9 mouse cellular contexts compared by ENCODE assay signal in genomic region chr10:41520410-41520673, GRCm38 (mm10). TPM values are rescaled to one million over a fixed set of nuclear protein-coding genes. Genes with fewer than 3 reads are reported as not detected.
DNase-seq lines count a peak whose midpoint lies in the region; ATAC-seq and TF ChIP-seq lines count a peak whose summit lies in the region.
"Had no signal": no experiment of that assay in that cellular context is flagged by ENCODE, and none has a peak within 500 bp of the region (broad histone marks: within the 10 kb centered on the region; RNA-seq: fewer than 3 reads in every experiment).

No protein-coding gene starts in this region.

- TF ChIP-seq CTCF in bone marrow macrophage, adult 2 months (IDR thresholded peaks at IDR 0.05; ENCODE audit: low read depth, low read length), result no peak

- H3K36me3 ChIP-seq in kidney, embryonic 14.5 days (ENCODE audit: control insufficient read depth, insufficient read depth, low read length), result peaks cover 20% of the 10 kb centered on the region
- peaks cover 13% of the 10 kb centered on the region; the same call in 1 of the 2 replicates for H3K36me3 ChIP-seq in hindbrain, embryonic 14.5 days (replicated peaks; ENCODE audit: control insufficient read depth, insufficient read depth)
- peaks cover 5% of the 10 kb centered on the region; the same call in 1 of the 2 replicates for H3K36me3 ChIP-seq in midbrain, embryonic 14.5 days (ENCODE audit: control insufficient read depth, insufficient read depth, low read length)

- H3K4me1 ChIP-seq in kidney, embryonic 14.5 days (ENCODE audit: control insufficient read depth, insufficient read depth, low read length), result peaks cover 16% of the 10 kb centered on the region
- H3K4me1 ChIP-seq in bone marrow macrophage, adult 2 months (ENCODE audit: control insufficient read depth, insufficient read depth, low read length), result peaks cover 34% of the 10 kb centered on the region
- H3K4me1 ChIP-seq in hindbrain, embryonic 14.5 days (replicated peaks; ENCODE audit: control insufficient read depth, insufficient read depth, low read length), result peaks cover 19% of the 10 kb centered on the region
- H3K4me1 ChIP-seq in midbrain, embryonic 14.5 days (ENCODE audit: control insufficient read depth, insufficient read depth, low read length), result peaks cover 27% of the 10 kb centered on the region

- ATAC-seq in kidney, embryonic 14.5 days (ENCODE audit: low FRiP score, low TSS enrichment), result no peak
- ATAC-seq in hindbrain, embryonic 14.5 days (ENCODE audit: low FRiP score), result no peak
- no peak for ATAC-seq in midbrain, embryonic 14.5 days (ENCODE audit: low FRiP score, low TSS enrichment)

- H3K27ac ChIP-seq in kidney, embryonic 14.5 days (ENCODE audit: low read depth, low read length), result no peak overlapping the region
- H3K27ac ChIP-seq in bone marrow macrophage, adult 2 months (ENCODE audit: insufficient read depth, low read depth, low read length), result peak overlapping the region; percentile 92; the same call in 1 of the 2 replicates
- H3K27ac ChIP-seq in hindbrain, embryonic 14.5 days, result no peak overlapping the region
- no peak overlapping the region for H3K27ac ChIP-seq in midbrain, embryonic 14.5 days (replicated peaks; ENCODE audit: low read depth, low read length)

- H3K9me3 ChIP-seq in kidney, embryonic 14.5 days (ENCODE audit: control insufficient read depth, low read length), result no peaks in the 10 kb centered on the region
- no peaks in the 10 kb centered on the region for H3K9me3 ChIP-seq in hindbrain, embryonic 14.5 days (ENCODE audit: control insufficient read depth, low read length)
- no peaks in the 10 kb centered on the region for H3K9me3 ChIP-seq in midbrain, embryonic 14.5 days (ENCODE audit: control insufficient read depth, low read length)

- H3K27me3 ChIP-seq in kidney, embryonic 14.5 days (ENCODE audit: control insufficient read depth, insufficient read depth, low read length), result no peaks in the 10 kb centered on the region
- no peaks in the 10 kb centered on the region for H3K27me3 ChIP-seq in hindbrain, embryonic 14.5 days (ENCODE audit: control insufficient read depth, insufficient read depth, low read length)
- no peaks in the 10 kb centered on the region for H3K27me3 ChIP-seq in midbrain, embryonic 14.5 days (ENCODE audit: control insufficient read depth, insufficient read depth, low read length)
- H3K27me3 ChIP-seq: Patski had no signal

- H3K4me3 ChIP-seq in kidney, embryonic 14.5 days (ENCODE audit: low read length), result peak overlapping the region; percentile 74
- H3K4me3 ChIP-seq in bone marrow macrophage, adult 2 months (ENCODE audit: insufficient read depth, low read length), result peak overlapping the region; percentile 86
- H3K4me3 ChIP-seq in hindbrain, embryonic 14.5 days (replicated peaks; ENCODE audit: low read length), result peak overlapping the region; percentile 94
- H3K4me3 ChIP-seq in midbrain, embryonic 14.5 days (replicated peaks; ENCODE audit: low read depth, low read length), result peak overlapping the region; percentile 90

- H3K4me2 ChIP-seq in kidney, embryonic 14.5 days (replicated peaks; ENCODE audit: low read depth, low read length), result peak overlapping the region; percentile 73
- peak overlapping the region; percentile 81 for H3K4me2 ChIP-seq in hindbrain, embryonic 14.5 days (replicated peaks)
- H3K4me2 ChIP-seq in midbrain, embryonic 14.5 days (ENCODE audit: low read length), result peak overlapping the region; percentile 93

- TF ChIP-seq POLR2A in bone marrow macrophage, adult 2 months (IDR thresholded peaks at IDR 0.05; ENCODE audit: borderline replicate concordance, low read depth, low read length), result no peak

- WGBS in kidney, embryonic 14.5 days, result 2% methylated on average over 5 of the region's 5 CpGs
- WGBS in hindbrain, embryonic 14.5 days, result 5% methylated on average over 5 of the region's 5 CpGs
- 6% methylated on average over 5 of the region's 5 CpGs for WGBS in midbrain, embryonic 14.5 days

- no peak for DNase-seq in kidney, adult 18-20 months
- DNase-seq in hindbrain, embryonic 14.5 days (ENCODE audit: low spot score), result no peak
- DNase-seq in midbrain, embryonic 14.5 days, result no peak
- no peak for DNase-seq in embryo, embryonic 11 days
- DNase-seq in gastrocnemius, postnatal 25 days, result no peak
- no peak for DNase-seq in B cell, adult 2 months

- H3K9ac ChIP-seq in kidney, embryonic 14.5 days (ENCODE audit: low read depth, low read length), result peak overlapping the region; percentile 92
- peak overlapping the region; percentile 87 for H3K9ac ChIP-seq in hindbrain, embryonic 14.5 days
- H3K9ac ChIP-seq in midbrain, embryonic 14.5 days (replicated peaks; ENCODE audit: low read length), result peak overlapping the region; percentile 64; the same call in 1 of the 2 replicates

RNA-seq across cellular contexts. Expression of gene Cd164, which starts 1.1 kb away (rescaled TPM):
- 134 and 221 TPM in 2 replicates for polyA plus RNA-seq in kidney, embryonic 14.5 days (2014; fragmentation: Nextera tagmentation; extraction: Ambion mirVana)
- polyA plus RNA-seq in bone marrow macrophage, adult 2 months (2012; ENCODE audit: insufficient read depth, insufficient read length, missing spikeins), result 54.0 and 57.3 TPM in 2 replicates
- polyA plus RNA-seq in hindbrain, embryonic 14.5 days (2014; fragmentation: Nextera tagmentation; extraction: Ambion mirVana), result 68.4 and 75.7 TPM in 2 replicates
- 34.9 and 63.8 TPM in 2 replicates for polyA plus RNA-seq in midbrain, embryonic 14.5 days (2014; fragmentation: Nextera tagmentation; extraction: Ambion mirVana)
- total RNA-seq in gastrocnemius, postnatal 25 days (2021), result 100 to 1,000 TPM; 114 to 119 TPM

RNA-seq across cellular contexts. Expression of gene Ppil6, which starts 30.1 kb away (rescaled TPM):
- polyA plus RNA-seq in kidney, embryonic 14.5 days (2014; fragmentation: Nextera tagmentation; extraction: Ambion mirVana), result 1.2 and 3.1 TPM in 2 replicates
- not detected in 2 replicates for polyA plus RNA-seq in bone marrow macrophage, adult 2 months (2012; ENCODE audit: insufficient read depth, insufficient read length, missing spikeins)
- polyA plus RNA-seq in hindbrain, embryonic 14.5 days (2014; fragmentation: Nextera tagmentation; extraction: Ambion mirVana), result 2.3 and 6.1 TPM in 2 replicates
- 1.3 and 1.7 TPM in 2 replicates for polyA plus RNA-seq in midbrain, embryonic 14.5 days (2014; fragmentation: Nextera tagmentation; extraction: Ambion mirVana)
- total RNA-seq in gastrocnemius, postnatal 25 days (2021), result not detected

RNA-seq across cellular contexts. Expression of gene Smpd2, which starts 30.2 kb away (rescaled TPM):
- polyA plus RNA-seq in kidney, embryonic 14.5 days (2014; fragmentation: Nextera tagmentation; extraction: Ambion mirVana), result 53.8 and 59.2 TPM in 2 replicates
- polyA plus RNA-seq in bone marrow macrophage, adult 2 months (2012; ENCODE audit: insufficient read depth, insufficient read length, missing spikeins), result 15.2 and 15.8 TPM in 2 replicates
- 36.3 and 37.9 TPM in 2 replicates for polyA plus RNA-seq in hindbrain, embryonic 14.5 days (2014; fragmentation: Nextera tagmentation; extraction: Ambion mirVana)
- polyA plus RNA-seq in midbrain, embryonic 14.5 days (2014; fragmentation: Nextera tagmentation; extraction: Ambion mirVana), result 35.5 and 36.1 TPM in 2 replicates
- total RNA-seq in gastrocnemius, postnatal 25 days (2021), result 10 to 100 TPM in 1 of 2 experiments, 1 to 10 TPM in 1; 9.5 to 12.0 TPM

RNA-seq across cellular contexts. Expression of gene Mical1, which starts 44.2 kb away (rescaled TPM):
- polyA plus RNA-seq in kidney, embryonic 14.5 days (2014; fragmentation: Nextera tagmentation; extraction: Ambion mirVana), result 22.8 and 33.6 TPM in 2 replicates
- 44.8 and 55.9 TPM in 2 replicates for polyA plus RNA-seq in bone marrow macrophage, adult 2 months (2012; ENCODE audit: insufficient read depth, insufficient read length, missing spikeins)
- 20.6 and 22.8 TPM in 2 replicates for polyA plus RNA-seq in hindbrain, embryonic 14.5 days (2014; fragmentation: Nextera tagmentation; extraction: Ambion mirVana)
- polyA plus RNA-seq in midbrain, embryonic 14.5 days (2014; fragmentation: Nextera tagmentation; extraction: Ambion mirVana), result 17.0 and 20.5 TPM in 2 replicates
- total RNA-seq in gastrocnemius, postnatal 25 days (2021), result 1 to 10 TPM; 6.9 to 8.1 TPM
